Mouse (Mus musculus): ENCODE results near the gene Crygd.
"Not testable (repeated sequence)": the region's sequence is repeated elsewhere in the genome, so short reads cannot be mapped to it uniquely, and the experiment has no call there.

Gene Crygd

DNA sequence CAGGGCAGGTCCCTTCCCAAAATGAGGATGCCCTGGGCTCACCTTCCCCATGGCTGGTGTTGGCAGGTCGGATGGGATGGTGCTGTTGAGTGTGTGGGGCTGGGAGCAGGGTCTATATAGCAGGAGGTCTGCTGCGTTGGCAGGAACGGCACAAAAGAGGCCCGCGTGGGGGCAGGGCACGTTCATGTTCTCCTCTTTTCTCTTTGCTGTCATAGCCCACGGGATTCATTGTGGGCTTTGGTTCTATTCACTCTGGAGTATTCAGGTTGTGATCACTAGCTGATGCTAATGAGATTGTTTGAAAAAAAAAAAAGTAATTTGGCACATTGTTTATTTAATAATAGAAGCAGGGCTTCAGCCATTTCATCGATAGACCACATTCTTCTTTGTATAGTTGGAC is at the start of gene Crygd:
Gene Crygd (minus strand): TSS at position 101 of the 400 bp plus-strand sequence.
- no peak for DNase-seq (ENCODE audit: low spot score in 2 of 2)

DNA sequence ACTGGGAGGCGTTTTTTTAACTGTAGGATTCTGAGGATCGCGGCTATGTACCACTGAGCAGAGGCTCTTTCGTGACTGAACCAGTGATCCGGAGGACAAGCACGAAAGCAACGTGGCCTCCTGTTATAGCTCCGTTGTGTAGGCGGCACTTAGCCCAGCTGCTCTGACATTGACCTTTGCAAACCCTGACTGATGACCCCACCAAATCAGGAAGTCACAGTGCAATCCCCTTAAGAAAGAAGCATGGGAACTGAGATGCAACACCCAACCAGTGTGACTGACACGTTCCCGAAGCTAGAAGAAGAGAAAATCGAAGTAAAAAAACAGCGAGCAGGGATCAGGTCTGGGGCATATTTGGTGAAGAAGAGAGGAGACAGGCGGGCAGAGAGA is 49.5 kb upstream of the Crygd start:
- no peak for DNase-seq (ENCODE audit: low spot score in 2 of 2)

DNA sequence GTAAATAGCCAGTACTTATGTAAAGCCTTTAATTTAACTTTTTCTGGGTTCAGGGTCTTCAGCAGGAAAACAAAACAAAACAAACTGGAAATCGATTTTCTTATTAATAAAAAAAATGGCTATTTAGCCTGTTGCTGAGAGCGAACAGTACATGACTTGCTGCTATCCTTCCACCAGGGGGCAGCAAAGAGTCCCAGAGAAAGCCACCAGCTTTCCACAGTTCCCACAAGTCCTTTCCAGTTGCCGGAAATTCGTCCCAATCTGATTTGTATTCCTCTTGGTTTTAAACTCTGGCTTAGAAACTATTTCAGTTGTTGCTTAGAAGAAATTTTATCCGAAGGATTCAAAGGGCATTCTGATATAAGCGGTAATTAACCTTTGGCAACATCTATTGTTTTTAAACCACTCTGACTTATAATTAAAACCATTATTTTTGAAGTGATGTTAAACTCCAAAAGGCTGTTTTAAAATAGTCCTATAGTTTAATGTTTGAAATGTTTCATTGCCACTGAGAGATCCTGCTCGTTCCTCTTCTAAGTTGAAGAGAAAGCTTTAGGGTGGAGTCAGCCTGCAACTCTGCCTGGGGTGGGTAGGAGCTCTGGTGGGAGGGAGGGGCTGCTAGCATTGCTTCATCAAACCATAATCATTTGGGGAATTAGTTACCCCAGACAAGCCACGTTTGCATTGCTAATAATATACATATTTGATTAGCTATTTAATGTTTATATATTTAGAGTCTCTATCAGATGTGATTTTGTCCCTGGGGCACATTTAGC is 49.0 kb upstream of the Crygd start:
- peak; percentile 64 to 70 for DNase-seq (ENCODE audit: low spot score in 2 of 2)

DNA sequence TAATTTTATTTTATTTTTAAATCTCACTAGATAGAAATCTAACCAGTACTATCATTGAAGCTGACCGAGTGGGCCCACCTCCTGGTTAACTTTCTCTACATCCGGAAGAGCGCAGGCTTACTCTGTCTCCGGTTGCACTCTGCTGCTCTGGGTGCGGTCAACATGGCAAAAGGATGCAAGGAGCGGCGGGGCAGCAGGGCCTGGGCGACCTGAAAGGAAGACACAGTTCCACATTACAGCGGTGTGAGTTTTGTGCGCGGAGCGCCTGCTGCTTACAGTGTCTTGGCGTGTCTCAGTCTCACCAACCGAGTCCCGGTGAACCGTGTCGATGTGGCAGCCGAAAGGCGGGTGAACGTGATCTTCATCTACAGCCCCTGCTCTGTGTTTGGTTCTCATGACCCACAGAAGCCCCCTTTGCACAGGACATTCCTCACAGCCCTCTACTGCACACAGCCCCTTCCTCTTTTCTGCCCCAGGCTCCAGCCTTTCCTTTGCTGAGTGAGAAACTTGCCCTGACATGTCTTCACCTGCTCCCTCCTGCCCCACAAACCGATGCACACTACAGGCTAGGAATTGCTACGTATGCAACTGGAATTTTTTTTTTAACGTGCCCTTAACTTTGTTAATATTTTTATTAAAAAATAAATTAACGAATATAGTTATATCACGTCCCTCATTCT is 46.6 kb upstream of the Crygd start:
- no peak for DNase-seq (ENCODE audit: low spot score in 2 of 2)

DNA sequence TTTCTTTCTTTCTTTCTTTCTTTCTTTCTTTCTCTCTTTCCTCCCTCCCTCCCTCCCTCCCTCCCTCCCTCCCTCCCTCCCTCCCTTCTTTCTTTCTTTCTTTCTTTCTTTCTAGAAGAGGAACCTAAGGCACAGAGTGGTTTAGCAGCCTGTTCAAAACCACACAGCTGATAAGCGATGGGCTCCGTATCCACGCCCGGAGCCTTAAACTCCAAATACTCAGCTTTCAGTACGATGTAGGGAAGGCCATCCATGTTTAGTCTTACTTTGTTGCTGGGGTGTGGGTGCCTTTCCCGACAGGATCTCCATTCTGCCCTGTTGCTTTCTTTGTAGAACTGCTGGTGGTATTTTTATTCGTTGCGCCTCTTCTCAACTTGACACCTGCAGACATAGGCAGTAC is 45.9 kb upstream of the Crygd start:
- DNase-seq (ENCODE audit: low spot score in 2 of 2): no peak

DNA sequence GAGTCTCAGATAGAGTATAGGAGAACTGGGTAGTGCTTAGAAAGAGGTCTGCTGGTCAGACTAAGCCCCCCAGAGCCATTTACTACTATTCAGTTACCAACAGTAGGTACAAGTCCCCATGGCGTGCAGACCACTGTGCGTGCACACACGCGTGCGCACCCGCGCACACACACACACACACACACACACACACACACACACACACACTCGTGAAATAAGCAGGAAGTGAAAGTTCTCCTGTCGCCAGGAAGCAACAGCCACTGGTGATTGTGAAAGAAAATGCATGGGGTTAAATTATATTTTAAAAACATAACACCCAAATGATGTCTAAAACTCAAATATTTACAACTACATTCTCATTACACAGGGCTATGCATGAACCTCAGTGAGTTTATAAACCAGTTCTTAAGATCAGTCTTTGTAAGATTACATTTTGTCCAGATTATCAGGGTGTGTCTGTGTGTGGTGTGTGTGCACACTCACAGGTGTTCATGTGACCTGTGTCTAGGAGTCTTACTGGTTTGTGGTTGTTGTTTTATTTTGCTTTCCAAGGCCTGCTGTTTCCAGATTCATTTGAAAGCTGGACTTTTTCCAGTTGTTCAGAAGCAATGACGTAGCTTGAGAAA is 44.5 kb upstream of the Crygd start:
- no peak for DNase-seq (ENCODE audit: low spot score in 2 of 2)

DNA sequence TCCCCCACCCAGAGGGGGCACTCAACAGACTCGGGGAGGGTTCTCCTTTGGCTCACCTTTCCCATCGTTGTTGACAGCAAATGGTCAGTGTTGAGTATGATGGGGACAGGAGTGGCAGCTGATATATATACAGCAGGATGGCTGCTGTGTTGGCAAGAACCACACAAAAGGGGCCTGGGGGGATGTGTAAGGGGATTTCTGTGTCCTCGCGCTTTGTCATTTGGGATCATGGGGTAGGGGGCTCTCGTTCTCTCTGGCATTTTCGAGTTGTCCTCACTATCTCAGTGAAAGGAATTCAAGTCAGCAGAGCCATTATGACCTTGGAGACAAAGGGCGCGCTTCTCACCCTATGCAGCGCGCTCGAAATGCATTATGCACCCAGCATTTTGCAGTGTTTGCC is 40.0 kb upstream of the Crygd start, which contains the start of gene Cryga:
Gene Cryga (minus strand): TSS at position 101 of the 400 bp plus-strand sequence.
- no peak for DNase-seq (ENCODE audit: low spot score in 2 of 2)

DNA sequence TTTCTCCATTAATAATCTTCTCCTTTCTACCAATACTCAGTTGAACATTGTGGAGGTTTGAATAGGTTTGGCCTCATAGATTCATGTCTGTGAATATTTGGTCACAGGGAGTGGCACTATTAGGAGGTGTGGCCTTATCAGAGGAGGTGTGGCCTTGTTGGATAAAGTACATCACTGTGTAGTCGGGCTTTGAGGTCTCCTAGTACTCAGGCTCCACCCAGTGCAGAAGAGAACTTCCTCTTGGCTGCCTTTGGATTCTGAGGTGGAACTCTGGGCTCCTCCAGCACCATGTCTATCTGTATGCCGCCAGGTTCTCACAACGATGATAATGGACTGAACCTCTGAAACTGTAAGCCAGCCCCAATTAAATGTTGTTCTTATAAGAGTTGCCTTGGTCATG is 33.7 kb upstream of the Crygd start:
- DNase-seq (ENCODE audit: low spot score in 2 of 2): no peak

DNA sequence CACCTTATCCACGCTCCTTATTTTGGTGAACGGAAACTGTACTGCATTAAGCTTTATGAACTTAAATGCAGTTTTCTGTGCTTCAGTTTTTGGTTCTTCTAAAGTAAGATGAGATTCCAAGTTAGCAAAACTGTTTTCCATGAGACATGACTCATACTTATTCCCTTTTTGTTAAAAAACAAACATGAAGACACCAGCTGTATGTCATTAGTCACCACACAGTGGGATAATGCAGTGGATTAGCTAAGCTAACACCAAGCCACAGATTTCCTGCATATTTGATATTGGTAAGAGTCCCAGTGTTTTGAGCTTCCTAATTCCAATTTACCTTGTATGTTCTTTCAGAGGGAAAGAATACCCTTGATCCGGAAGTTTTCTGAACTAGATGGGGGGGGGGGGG is 28.3 kb upstream of the Crygd start:
- DNase-seq (ENCODE audit: low spot score in 2 of 2): no peak

DNA sequence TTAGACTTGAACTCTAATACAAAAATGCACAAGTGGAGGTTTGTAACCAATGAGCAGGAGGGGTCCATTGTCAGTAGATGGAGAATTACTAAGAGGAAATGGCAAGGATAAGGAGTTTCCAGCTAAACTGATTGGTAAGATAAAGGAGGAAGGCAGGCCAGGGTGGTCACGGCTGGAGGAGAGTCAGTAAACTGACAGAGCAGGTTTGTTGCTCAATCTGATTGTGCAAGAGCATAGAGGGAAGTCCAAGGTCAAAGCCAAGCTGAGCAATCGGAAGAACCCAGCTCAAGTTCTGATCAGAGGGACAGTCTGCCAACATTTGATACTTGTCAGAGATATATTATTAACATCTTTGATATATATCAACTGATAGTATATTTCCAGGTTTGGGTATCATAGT is 27.1 kb upstream of the Crygd start:
- no peak for DNase-seq (ENCODE audit: low spot score in 2 of 2)

DNA sequence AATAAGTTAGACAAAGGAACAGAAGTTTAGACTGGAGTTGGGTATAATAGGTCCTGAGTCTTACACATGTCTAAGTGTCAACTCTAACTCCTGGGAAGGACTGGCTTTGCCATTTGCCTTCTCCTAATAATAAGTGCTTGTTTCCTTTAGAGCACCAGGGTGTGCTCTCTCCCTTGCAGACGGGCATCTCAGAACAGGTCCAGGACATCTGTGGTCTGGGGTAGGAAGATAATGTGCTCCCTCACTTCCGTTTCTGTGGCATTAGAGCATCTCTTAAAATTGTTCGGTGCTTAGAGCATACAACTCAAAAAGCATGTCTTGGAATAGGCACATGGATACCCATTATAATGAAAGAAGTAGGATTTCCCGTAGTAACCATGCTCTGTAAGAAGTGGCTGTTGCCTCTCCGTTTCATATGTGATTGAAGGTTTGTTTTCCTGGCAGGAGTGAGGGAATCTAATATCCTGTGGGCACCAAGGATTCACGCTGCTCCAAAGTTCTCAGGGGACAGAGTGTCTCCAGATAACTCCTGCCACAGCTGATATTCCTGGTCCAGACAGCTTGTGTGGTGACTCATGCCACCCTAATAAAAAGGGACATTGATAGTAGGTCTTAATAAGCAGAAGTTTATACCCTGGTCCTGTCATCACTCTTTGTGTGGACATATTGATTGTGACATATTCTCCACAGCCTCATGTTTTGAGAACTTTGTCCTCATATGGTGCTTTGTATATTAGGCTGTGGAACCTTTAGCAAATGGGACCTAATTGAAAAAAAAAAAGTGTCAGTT is 25.5 kb upstream of the Crygd start:
- DNase-seq (ENCODE audit: low spot score in 2 of 2): no peak

DNA sequence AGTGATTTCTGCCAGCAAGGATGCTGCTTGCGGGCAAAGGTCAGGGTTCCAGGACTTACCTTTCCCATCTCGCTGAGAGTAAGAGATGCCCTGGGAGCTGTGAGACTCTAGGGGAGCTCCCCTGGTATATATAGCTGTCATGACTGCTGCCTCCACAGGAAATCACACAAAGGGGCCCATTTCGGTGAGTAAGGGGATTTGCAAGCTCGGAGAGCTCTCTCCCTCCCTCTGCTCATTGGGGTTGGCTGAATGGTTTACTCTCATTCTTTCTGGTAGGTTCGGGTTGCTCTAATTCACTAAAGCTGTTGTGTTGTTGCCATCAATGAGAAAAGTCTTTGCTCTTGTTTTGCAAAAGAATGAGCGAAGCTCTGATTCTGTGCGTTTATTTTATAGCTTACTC is 18.9 kb upstream of the Crygd start, which contains the start of gene Crygb:
Gene Crygb (minus strand): TSS at position 101 of the 400 bp plus-strand sequence.
- DNase-seq (ENCODE audit: low spot score in 2 of 2): no peak

DNA sequence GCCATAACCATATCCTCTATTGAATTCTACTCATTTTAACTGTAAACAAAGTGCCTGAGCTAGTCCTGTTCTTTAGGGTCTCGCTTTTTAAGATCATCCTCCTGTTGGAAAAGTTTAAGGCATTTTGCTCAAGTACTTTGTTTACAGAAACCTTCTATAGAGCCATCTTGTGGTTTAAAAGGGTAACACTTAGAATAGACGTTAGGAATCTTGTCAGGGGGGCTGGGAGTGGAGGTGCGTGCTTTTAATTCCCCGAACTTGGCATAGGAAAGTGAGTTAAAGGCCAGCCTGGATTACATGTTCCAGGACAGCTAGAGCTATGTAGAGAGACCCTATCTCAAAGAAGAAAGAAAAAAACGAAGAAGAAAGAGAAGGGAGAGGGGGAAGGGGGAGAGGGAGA is 12.4 kb upstream of the Crygd start:
- no peak for DNase-seq (ENCODE audit: low spot score in 2 of 2)

DNA sequence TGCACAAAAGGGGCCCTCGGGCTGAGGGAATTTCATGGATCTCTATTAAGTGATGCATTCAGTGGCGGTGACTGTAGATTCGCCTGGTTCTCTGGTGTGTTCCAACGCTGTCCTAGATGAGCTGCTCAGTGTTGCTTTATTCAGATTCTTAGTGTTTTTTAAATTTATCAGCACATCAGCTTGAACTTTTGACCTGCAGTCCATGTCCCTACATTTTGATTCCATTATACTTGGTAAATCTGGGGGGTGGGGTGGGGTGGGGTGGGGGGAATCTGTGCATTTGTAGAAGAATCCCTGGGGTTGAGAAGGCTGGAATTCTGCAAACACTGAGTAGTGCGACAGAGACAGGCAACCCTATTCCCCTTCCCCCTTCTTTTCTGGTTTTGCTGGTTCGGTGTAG is 10.3 kb upstream of the Crygd start, which contains the start of gene Crygc:
Gene Crygc (minus strand): TSS at position 101 of the 400 bp plus-strand sequence.
- no peak for DNase-seq (ENCODE audit: low spot score in 2 of 2)

DNA sequence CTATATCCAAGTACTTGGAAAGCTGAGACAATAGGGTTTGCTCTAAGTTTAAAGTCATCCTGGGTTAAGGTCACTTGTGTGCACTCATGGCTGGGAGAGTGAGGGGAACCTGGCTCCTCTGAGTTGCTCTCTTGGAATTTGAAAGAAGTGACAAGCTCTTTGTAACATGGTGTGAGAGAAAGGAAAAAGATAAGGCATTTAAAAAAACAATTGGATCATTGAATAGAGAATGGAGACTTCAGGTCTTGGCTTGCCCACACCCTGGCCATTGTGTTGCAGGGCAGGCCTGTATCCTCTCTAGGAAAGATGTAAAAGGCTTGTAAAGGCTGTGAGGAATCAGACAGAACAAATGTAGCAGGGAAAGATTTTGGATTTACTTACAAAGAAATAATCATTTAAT is 4.6 kb upstream of the Crygd start:
- no peak for DNase-seq (ENCODE audit: low spot score in 2 of 2)

DNA sequence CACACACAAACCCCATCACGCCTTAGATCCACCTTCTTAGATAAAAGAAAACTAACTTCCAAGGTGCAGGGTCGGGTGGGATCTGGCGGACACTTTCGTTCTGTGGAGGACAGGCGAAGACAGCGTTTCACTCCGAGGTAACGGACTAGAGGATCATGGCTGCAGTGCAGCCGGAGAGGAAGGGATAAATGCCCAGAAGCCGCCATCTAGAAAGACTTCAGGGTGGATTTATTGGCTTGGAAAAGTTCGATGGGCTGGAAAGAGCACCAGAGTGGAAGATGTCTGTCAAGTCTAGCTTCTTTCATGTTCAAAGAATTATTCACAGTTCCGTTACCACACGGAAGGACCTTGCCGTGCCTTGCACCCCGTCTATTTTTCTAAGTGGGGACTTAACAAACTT is 949 bp upstream of the Crygd start:
- DNase-seq (ENCODE audit: low spot score in 2 of 2): no peak

DNA sequence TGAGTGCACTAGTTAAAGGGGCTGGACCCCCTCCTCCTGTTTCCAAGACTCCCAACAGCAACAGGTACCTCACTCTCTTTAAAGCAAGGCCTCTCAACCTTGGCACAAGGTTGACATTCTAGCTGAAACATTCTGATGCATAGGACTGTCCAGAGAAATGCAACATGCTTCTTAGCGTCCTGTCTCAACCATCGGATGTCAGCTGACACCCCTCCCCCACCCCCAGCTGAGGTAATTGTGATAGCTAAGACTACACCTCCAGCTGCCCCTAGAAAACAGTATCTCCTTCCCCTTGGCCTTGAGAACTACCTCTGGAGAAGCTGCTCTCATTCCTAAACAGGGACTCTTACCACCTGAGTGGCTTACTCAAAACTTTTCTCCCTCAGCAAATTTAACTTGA is 11.1 kb downstream of the Crygd start:
- no peak for DNase-seq (ENCODE audit: low spot score in 2 of 2)

DNA sequence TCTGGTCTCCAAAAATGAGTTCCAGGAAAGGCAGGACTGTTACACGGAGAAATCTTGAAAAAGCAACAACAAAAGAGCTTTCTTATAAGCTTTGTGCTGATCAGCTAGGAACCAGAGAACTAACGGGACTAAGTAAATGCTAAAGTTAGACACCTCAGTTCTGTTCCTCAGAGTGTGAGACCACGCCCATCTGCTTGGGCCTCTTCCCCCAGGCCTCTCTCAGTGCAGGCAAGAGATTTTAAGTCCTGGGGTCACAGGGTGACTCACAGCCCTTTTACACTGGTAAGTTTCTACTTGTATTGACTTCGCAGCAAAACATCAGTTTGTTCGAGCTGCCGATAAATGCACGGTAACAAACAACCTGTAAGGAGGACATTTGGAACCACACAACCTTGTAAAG is 11.6 kb downstream of the Crygd start:
- DNase-seq (ENCODE audit: low spot score in 2 of 2): no peak

DNA sequence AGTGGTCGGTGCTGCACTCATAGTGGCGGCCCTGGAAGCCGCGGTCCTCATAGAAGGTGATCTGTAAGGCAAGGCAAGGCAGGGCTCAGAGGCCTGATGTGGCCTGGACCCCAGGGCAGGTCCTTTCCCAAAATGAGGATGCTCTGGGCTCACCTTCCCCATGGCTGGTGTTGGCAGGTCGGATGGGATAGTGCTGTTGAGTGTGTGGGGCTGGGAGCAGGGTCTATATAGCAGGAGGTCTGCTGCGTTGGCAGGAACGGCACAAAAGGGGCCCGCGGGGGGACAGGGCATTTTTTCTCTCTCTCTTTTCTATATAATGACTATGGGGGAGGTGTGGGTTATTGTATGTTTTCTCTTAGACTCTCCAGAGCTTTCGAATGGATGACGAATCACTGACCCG is 12.3 kb downstream of the Crygd start, which contains the start of gene Cryge:
Gene Cryge (minus strand): TSS at position 198 of the 400 bp plus-strand sequence.
- not testable (repeated sequence) for DNase-seq (ENCODE audit: low spot score in 2 of 2)

DNA sequence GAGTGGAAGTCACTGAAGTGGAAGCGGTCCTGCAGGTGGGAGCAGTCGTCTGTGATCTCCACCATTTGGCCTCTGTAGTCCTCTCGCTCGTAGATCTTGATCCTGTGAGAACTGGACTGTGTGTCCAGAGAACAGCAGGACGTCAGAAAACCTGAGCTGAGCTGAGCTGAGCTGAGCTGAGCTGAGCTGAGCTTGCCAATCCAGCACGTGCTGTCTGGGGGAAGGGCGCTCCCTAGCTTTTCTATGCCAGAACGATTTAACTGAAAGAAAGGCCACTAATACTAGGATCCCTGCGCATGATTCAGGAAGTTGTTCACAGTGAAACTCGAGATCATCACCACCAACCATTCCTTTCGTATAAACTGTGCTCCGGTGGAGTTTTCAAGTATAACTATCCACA is 14.5 kb downstream of the Crygd start:
- peak; percentile 20 to 39 for DNase-seq (ENCODE audit: low spot score in 2 of 2)

DNA sequence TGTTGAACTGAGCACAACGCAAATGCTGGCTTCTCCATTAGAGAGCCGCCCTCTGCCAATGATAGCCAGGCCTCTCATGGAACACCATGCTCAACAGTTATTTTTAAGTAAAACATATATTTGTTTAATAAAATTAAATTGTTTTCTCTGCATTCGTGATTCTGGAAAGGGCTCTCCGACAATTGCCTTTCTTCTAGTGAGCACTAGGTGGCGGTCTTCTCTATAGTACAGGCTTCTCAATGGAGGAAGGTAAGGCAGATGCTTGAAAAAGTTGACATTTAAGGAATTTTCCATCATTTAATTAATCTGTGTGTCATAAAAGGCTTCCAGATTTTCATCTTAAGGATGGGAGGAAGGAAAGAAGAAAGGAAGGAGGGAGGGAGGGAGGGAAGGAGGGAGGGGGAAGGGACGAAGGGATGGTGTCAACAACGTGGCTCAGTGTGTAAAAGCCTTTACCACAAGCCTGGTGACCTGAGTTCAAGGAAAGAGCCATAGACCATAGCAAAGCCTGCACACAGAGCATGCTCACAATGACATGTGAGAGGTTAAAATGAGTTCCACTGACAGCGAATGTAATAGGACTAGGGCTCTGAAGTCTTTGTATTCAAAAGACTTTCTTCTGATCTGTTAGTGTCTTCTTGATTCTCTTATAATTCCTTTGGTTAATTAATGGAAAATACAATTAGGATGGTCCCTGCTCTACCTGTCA is 16.7 kb downstream of the Crygd start:
- peak; percentile 22 to 56 for DNase-seq (ENCODE audit: low spot score in 2 of 2)
